Mouse (Mus musculus) bone marrow, adult 2 months (tissue): ENCODE data around the gene March6. TPM values are rescaled to one million over a fixed set of nuclear protein-coding genes. Genes with fewer than 3 reads are reported as not detected.
A peak's percentile ranks its signal among the peaks of the same experiment; 100 is the strongest.

Experiments
- H3K27ac ChIP-seq: fragments of 200-500 bp; 2 replicates; pipeline ENCODE4 v1.5.1; 2012; ENCODE audit warnings: low read depth, mild to moderate bottlenecking, control low read depth, inconsistent platforms, low read length; ENCODE audit not compliant: control insufficient read depth, poor library complexity, insufficient read depth
- H3K4me1 ChIP-seq: fragments of 200-500 bp; 2 replicates; pipeline ENCODE4 v1.6.1; 2011; ENCODE audit warnings: low read length; ENCODE audit not compliant: control insufficient read depth, insufficient read depth
- H3K4me3 ChIP-seq: fragments of 200-500 bp; replicated peaks from 2 replicates; pipeline ENCODE3; 2011; ENCODE audit warnings: mild to moderate bottlenecking, low read depth, low read length, control low read depth; ENCODE audit not compliant: control insufficient read depth
- CTCF ChIP-seq: fragments of 200-500 bp; IDR thresholded peaks from 2 replicates; pipeline ENCODE4 v1.5.1; 2011; ENCODE audit warnings: low read length, control low read depth; ENCODE audit not compliant: control insufficient read depth, insufficient read depth
- POLR2A ChIP-seq: fragments of 200-500 bp; IDR thresholded peaks from 2 replicates; pipeline ENCODE4 v1.6.1; 2011; ENCODE audit warnings: low read depth, mild to moderate bottlenecking, control low read depth, low read length, borderline replicate concordance; ENCODE audit not compliant: control insufficient read depth
- WGBS: fragments of 180-500 bp; shearing (Covaris S2); methylation state at CpG from one replicate; pipeline ENCODE4 v1.1.7; 2018; 5-methylcytosine and 5-hydroxymethylcytosine counted together
- polyA plus RNA-seq: library from polyadenylated mRNA; stranded (reverse); fragments of >200 nt; gene quantifications from 2 replicates; pipeline ENCODE4 v1.2.4, GENCODE M21; 2011; ENCODE audit warnings: low replicate concordance; ENCODE audit not compliant: missing spikeins, insufficient read depth, insufficient read length

Gene March6
- polyA plus RNA-seq, 1 experiment: 20.9 TPM

DNA sequence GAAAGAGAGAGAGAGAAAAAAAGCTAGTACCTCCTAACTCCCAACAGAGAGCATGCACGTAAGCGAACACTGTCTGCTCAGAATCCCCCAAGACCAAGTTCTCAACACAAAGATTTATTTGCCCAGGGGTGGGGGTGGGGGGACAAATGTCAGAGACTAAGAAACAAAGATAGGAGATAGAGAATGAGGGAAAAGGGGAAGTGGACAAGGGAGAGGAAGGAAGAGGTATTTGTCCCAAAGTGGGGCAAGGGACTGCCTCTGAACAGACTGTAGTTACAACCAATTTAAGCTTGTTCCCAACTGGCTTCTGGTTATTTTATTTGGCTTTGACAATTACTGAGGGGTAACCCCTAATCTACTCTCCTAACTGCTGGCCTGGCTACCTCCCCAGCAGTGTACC, 24.0 kb upstream of the March6 start:
- H3K4me1 ChIP-seq: no peaks in the 10 kb centered on the region; the same call in 1 of the 2 replicates
- no peak overlapping the region for H3K4me3 ChIP-seq
- 20% methylated on average over 2 of the region's 2 CpGs for WGBS
- no peak overlapping the region for H3K27ac ChIP-seq
- no peak for TF ChIP-seq CTCF
- TF ChIP-seq POLR2A: no peak

DNA sequence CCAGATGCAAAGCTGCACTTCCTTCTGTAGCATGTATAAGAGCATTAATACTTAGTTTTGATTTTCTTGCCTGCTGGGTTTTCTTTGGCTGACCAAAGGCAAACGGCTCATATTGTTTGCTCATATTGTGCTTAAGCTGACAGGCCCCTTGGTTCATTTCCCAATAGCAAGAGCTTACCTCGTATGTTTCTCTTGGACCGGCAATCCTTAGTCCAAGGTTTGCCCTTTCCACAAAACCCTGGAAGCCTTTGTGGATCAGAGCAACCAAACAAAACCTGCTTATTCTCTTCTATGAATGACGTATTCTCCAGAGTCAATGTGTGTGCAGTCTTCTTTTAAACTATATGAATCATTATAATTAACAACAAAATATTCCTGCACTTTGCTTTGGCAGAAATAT, 19.5 kb upstream of the March6 start:
- Histone ChIP-seq H3K4me1 (no peaks in the 10 kb centered on the region; the same call in 1 of the 2 replicates), H3K27ac (no peak overlapping the region), H3K4me3 (no peak overlapping the region)
- TF ChIP-seq CTCF (no peak), POLR2A (no peak)
- WGBS: 78% methylated on average over 4 of the region's 4 CpGs

DNA sequence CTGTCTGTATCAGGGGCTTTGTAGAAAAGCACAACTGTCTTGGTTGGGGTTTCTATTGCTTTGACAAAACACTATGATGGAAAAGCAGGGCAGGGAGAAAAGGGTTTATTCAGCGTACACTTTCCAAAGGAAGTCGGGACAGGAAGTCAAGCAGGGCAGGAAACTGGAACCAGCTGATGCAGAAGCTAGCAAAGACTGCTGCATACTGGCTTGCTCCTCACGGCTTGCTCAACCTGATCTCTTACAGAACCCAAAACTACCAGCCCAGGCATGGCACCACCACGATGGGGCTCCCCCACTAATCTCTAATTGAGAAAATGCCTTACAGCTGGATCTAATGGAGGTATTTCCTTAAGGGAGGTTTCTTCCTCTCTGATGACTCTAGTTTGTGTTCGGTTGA, 16.6 kb upstream of the March6 start:
- no peak overlapping the region for H3K4me3 ChIP-seq
- TF ChIP-seq POLR2A (no peak), CTCF (no peak)
- no peaks in the 10 kb centered on the region; the same call in 1 of the 2 replicates for H3K4me1 ChIP-seq
- WGBS: 50% methylated on average over 5 of the region's 5 CpGs
- H3K27ac ChIP-seq: no peak overlapping the region

DNA sequence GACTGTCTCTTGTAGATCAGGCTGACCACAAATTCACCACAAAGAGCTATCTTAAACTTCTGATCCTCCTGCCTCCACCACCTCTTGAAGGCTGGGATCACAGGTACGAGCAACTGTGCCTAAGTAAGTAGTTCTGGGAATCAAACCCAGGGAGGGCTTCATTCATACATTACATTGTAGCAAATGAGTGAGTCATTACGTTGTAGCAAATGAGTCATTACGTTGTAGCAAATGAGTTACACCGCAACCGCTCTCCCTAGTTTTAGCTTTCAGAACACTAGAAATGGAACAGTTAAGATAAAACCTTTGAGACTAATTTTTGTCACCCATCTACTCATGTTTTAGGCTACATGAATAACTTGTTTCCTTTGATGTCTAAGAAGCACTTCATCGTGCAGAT, 15.4 kb upstream of the March6 start:
- TF ChIP-seq CTCF: no peak
- TF ChIP-seq POLR2A: no peak
- H3K4me1 ChIP-seq: peaks cover 3% of the 10 kb centered on the region; the same call in 1 of the 2 replicates
- 88% methylated on average over 6 of the region's 6 CpGs for WGBS
- H3K4me3 ChIP-seq: no peak overlapping the region
- H3K27ac ChIP-seq: no peak overlapping the region

DNA sequence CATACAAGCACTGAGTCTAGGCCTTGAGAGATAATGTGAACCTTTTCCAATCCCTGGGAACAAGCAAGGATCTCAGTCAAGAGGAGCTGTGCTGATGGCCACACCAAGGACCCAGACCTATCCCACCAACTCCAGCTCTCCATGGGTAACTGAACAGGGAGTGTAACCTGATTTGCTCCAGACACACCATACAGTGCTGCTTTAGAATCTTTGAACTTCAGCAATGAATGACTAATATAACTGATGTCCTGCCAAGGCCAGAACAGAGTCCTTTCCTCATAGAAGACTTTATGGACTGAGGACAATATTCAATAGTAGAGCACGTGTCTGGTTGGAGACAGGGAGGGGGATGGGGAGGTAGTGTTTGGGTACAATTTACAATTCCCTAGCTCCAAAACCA, 14.2 kb upstream of the March6 start:
- H3K4me3 ChIP-seq: no peak overlapping the region
- H3K27ac ChIP-seq: no peak overlapping the region
- WGBS: 86% methylated on average over 1 of the region's 1 CpGs
- H3K4me1 ChIP-seq: peaks cover 4% of the 10 kb centered on the region; the same call in 1 of the 2 replicates
- TF ChIP-seq CTCF (no peak), POLR2A (no peak)

DNA sequence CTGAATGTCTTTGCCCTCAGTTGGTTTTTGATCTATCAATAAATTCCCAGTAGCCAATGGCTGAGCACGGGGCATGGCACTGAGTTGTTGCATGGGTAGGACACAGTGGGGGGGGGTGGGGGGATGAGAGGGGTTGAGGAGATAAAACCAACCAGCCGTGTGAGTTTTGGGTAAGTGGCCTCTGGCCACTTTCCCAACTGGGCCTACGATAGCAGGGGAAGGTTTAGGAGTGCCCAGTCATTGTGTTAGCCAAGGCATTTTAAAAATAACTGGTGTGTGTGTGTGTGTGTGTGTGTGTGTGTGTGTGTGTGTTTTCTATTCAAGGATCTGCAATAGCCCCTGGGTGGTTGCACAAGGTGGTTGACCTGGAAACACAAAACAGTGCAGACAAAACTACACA, 12.4 kb upstream of the March6 start:
- Histone ChIP-seq H3K4me1 (peaks cover 4% of the 10 kb centered on the region; the same call in 1 of the 2 replicates), H3K4me3 (no peak overlapping the region), H3K27ac (no peak overlapping the region)
- WGBS: 13% methylated on average over 3 of the region's 3 CpGs
- TF ChIP-seq CTCF (no peak), POLR2A (no peak)

DNA sequence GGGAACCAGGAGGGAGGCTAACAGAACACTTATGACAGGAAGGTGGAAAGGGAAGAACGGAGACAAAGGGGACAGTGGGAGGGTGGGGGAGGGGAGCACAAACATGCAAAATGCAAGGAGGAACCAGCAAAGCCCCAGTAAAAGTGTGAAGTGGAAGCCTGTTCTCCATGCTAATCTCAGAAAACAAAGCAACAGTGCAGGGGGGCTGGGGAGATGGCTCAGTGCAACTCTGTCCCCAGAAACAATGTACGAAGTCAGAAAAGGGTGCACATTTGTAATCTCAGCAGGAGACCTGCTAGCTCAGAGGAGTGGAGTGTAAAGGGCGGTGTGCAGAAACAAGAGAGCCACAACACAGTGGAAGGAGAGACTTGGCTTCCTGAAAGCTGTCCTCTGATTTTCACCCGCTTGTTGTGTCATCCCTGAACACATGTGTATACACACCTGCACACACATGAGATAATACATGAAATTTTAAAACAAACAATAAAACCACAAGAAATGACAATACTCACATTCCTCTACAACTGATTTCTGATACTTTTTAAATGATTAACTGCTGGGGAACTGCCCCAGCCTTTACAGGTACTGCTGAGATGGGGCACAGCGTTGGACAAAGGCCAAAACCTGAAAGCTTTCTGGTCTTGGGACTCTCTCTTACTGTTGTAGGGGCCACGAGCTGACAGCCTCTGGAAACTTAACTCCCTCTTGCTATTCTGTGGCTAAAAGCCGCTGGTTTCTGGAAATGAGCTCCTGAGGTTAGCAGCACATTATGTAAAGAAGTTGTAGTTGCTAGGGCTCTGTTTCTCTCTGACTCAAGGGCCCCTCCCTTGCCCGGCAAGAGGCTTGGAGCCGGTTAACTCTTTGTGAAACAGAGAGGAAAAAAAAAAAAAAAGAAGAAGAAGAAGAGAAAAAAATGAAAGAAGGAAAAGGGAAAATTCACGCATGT, 11.4 kb upstream of the March6 start:
- Histone ChIP-seq H3K27ac (peak overlapping the region; percentile 51; the same call in 1 of the 2 replicates), H3K4me3 (no peak overlapping the region), H3K4me1 (peaks cover 4% of the 10 kb centered on the region; the same call in 1 of the 2 replicates)
- WGBS: 7% methylated on average over 10 of the region's 10 CpGs
- TF ChIP-seq CTCF: no peak
- TF ChIP-seq POLR2A: no peak

DNA sequence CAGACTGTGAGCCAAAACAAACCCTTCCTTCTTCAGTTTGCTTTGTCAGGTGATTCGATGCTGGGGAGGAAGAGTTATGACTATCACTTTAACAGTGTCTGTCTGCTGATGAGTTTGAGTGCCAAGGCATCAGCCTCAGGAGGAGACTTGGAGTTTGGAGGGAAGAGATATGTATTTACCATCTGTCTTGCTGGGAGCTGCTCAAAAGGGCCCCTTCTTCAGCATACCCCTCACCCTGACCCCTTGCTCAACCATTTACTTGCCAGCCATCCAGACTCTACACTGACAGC, 9.6 kb upstream of the March6 start:
- Histone ChIP-seq H3K4me1 (peaks cover 4% of the 10 kb centered on the region; the same call in 1 of the 2 replicates), H3K4me3 (peak overlapping the region; percentile 33), H3K27ac (peak overlapping the region; percentile 77)
- TF ChIP-seq POLR2A (no peak), CTCF (no peak)
- WGBS: 44% methylated on average over 1 of the region's 1 CpGs
